Mouse (Mus musculus): ENCODE data around the gene Irgm2. TPM values are rescaled to one million over a fixed set of nuclear protein-coding genes. Genes with fewer than 3 reads are reported as not detected.
"Not testable (repeated sequence)": the region's sequence is repeated elsewhere in the genome, so short reads cannot be mapped to it uniquely, and the experiment has no call there.

The Irgm2 gene
- polyA plus RNA-seq, 1 experiment from 2014 or later = 0.51 TPM

DNA sequence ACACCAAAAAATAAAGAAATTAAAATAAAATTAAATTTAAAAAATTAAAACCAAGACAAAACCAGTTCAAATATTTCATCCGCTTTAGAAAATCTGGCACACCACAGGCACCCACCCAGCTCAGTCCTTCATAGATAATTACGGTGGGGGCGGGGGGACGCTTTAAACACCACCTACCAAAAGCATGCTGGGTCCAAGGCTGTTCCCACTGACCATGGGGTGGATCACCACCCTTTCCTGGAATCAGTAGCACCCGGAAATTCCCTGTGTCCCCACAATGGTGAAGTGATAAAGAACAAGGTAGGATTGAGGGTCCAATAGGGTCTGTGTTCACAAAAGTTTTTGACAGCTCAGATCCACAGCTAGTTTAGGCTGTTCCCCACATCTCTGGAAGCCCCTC lies 16.4 kb downstream of the Irgm2 start:
- Histone ChIP-seq H3K4me1 (peaks cover 7% of the 10 kb centered on the region; the same call in 1 of the 2 replicates), H3K9me3 (no peaks in the 10 kb centered on the region), H3K27ac (no peak overlapping the region), H3K27me3 (no peaks in the 10 kb centered on the region), H3K4me2 (no peak overlapping the region), H3K36me3 (replicated peaks) (no peaks in the 10 kb centered on the region), H3K4me3 (replicated peaks) (no peak overlapping the region), H3K9ac (no peak overlapping the region)
- WGBS = 84% methylated on average over 5 of the region's 5 CpGs
- no peak for ATAC-seq (ENCODE audit: low FRiP score)

DNA sequence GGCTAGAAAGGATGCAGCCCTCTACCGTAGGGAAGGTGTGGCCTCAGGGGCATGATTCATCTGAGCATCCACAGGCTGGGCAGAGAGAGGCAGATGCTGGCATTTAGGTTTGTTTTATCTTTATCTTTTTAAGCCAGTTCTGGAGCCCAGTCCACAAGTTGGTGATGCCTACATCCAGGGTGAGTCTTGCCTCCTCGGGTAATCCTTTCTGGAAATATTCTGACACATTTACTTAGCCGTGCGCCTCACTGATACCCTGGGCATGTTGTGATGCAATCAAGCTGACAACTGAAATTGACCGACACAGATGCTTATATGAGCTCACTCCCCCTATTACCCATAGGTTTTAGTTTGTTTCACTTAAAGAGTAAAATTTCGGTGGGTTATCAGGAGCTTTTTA lies 17.4 kb downstream of the Irgm2 start:
- WGBS = 86% methylated on average over 6 of the region's 6 CpGs

DNA sequence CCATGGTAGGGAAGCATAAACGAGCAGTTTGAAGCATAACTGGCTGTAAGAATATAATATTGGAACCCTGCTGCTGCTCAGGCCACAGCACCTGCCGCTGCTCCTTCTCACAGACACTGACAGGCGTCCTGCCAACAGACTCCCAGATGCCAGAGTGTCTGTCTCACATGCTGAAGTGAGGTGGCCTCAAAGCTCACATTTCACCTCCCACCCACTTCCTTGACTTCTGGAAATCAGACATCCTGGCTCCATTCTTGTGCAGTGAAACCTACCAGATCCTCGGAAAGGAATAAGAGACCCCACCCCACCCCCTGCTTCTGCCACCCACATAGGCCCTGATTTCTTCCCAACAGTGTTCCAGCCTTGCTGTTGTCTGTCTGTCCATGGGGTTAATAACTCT lies 24.3 kb downstream of the Irgm2 start:
- no peaks in the 10 kb centered on the region for H3K36me3 ChIP-seq (replicated peaks)
- no peak for ATAC-seq (ENCODE audit: low FRiP score)
- H3K4me3 ChIP-seq (replicated peaks) = no peak overlapping the region
- H3K27me3 ChIP-seq = no peaks in the 10 kb centered on the region
- H3K4me2 ChIP-seq = no peak overlapping the region
- H3K9me3 ChIP-seq = no peaks in the 10 kb centered on the region
- no peak overlapping the region for H3K9ac ChIP-seq
- WGBS = 64% methylated on average over 4 of the region's 4 CpGs
- no peaks in the 10 kb centered on the region for H3K4me1 ChIP-seq
- H3K27ac ChIP-seq = no peak overlapping the region

More for the DNA sequence above, 17.4 kb downstream of the Irgm2 start:
- Histone ChIP-seq H3K4me3 (replicated peaks) (no peak overlapping the region), H3K27ac (no peak overlapping the region), H3K9ac (no peak overlapping the region), H3K4me2 (no peak overlapping the region), H3K4me1 (no peaks in the 10 kb centered on the region), H3K27me3 (no peaks in the 10 kb centered on the region), H3K36me3 (replicated peaks) (no peaks in the 10 kb centered on the region), H3K9me3 (no peaks in the 10 kb centered on the region)
- ATAC-seq (ENCODE audit: low FRiP score) = no peak

DNA sequence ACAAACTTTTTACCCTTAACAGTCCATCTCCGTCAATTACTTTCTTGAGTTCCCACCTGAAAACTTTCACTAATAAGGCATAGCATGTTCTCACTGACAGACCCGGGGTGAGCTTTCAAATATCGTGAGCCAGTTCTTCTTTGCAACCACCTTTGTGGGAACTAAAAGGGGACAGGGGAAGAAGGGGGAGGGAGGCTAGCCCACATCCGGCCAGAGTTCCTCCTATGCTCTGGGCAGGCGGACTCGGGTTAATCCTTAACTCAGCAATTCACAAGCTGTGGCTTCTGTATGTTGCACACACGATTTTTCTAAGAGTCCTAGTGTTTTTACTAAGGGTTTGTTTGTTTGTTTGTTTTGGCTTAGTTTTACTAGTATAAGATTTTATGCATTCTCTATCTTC lies 24.9 kb downstream of the Irgm2 start:
- H3K36me3 ChIP-seq (replicated peaks) = no peaks in the 10 kb centered on the region
- WGBS = 70% methylated on average over 7 of the region's 7 CpGs
- no peaks in the 10 kb centered on the region for H3K9me3 ChIP-seq
- H3K4me3 ChIP-seq (replicated peaks) = no peak overlapping the region
- ATAC-seq (ENCODE audit: low FRiP score) = no peak
- H3K27me3 ChIP-seq = no peaks in the 10 kb centered on the region
- H3K9ac ChIP-seq = no peak overlapping the region
- H3K4me1 ChIP-seq = no peaks in the 10 kb centered on the region
- H3K4me2 ChIP-seq = no peak overlapping the region
- H3K27ac ChIP-seq = no peak overlapping the region

DNA sequence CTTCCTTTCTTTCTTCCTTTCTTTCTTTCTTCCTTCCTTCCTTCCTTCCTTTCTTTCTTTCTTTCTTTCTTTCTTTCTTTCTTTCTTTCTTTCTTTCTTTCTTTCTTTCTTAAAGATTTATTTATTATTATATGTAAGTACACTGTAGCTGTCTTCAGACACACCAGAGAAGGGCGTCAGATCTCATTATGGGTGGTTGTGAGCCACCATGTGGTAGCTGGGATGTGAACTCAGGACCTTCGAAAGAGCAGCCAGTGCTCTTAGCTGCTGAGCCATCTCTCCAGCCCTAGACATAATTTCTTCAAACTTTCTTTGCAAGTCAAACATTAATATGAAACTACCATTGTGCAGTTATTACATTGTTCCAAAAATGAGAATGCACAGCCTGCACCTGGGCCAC lies 25.5 kb downstream of the Irgm2 start:
- 78% methylated on average over 2 of the region's 2 CpGs for WGBS
- not testable (repeated sequence) for H3K27ac ChIP-seq

DNA sequence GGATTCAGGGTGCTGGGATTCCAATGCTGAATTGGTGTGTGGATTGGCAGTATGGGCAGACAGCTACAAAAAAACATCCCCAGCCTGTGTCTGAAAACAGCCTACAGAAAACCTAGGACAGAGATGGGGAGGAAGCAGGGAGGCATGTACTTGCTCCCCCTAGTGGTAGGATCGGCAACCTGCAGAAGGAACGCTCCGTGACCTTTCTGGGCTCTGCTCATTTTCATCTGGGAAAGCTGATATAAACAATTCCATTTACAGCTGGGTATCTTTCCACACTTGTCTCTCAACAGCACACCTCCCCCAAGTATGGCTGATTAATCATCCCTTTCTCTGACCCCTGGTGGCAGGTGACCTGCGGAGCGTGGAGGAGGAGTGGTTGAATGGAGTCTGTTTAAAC lies 26.2 kb downstream of the Irgm2 start:
- H3K27me3 ChIP-seq = no peaks in the 10 kb centered on the region
- ATAC-seq (ENCODE audit: low FRiP score) = no peak
- WGBS = 10% methylated on average over 5 of the region's 5 CpGs
- H3K9me3 ChIP-seq = no peaks in the 10 kb centered on the region
- H3K36me3 ChIP-seq (replicated peaks) = no peaks in the 10 kb centered on the region
- no peak overlapping the region for H3K4me2 ChIP-seq
- H3K27ac ChIP-seq = no peak overlapping the region
- no peaks in the 10 kb centered on the region for H3K4me1 ChIP-seq
- H3K4me3 ChIP-seq (replicated peaks) = no peak overlapping the region
- no peak overlapping the region for H3K9ac ChIP-seq

More for the DNA sequence above, 25.5 kb downstream of the Irgm2 start:
- not testable (repeated sequence) for H3K27me3 ChIP-seq; H3K4me2 ChIP-seq; H3K4me3 ChIP-seq (replicated peaks); H3K9me3 ChIP-seq; ATAC-seq (ENCODE audit: low FRiP score); H3K4me1 ChIP-seq; H3K9ac ChIP-seq; H3K36me3 ChIP-seq (replicated peaks)

DNA sequence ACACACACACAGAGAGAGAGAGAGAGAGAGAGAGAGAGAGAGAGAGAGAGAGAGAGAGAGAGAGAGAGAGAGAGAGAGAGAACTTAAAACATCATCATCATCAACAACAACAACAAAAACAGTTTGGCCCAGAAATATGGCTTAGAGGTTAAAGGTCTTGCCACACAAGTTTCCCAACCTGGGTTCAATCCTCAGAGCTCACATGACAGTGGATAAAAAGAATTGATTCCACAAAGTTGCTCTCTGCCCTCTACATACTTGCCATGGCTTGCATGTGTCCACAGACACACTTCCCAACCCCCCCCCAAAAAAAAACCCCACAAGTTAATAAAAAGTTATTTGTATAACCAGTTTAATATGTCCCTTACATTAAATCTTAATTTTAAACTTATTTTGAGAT lies 27.0 kb downstream of the Irgm2 start:
- no peak for ATAC-seq (ENCODE audit: low FRiP score)
- H3K4me3 ChIP-seq (replicated peaks) = no peak overlapping the region
- H3K9me3 ChIP-seq = no peaks in the 10 kb centered on the region
- no peaks in the 10 kb centered on the region for H3K36me3 ChIP-seq (replicated peaks)
- no peak overlapping the region for H3K27ac ChIP-seq
- H3K4me2 ChIP-seq = no peak overlapping the region
- no peak overlapping the region for H3K9ac ChIP-seq
- H3K27me3 ChIP-seq = no peaks in the 10 kb centered on the region
- no peaks in the 10 kb centered on the region for H3K4me1 ChIP-seq

DNA sequence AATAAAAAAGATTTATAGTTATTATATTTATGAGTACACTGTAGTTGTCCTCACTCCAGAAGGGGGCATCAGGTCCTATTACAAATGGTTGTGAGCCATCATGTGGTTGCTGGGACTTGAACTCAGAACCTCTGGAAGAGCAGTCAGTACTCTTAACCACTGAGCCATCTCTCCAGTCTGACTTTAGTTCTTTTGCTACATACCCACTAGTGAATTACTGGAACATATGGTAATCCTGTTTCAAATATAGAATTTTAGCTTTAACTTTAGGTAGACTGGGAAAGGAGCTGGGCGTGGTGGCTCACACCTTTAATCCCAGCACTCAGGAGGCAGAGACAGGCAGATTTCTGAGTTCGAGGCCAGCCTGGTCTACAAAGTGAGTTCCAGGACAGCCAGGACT lies 28.6 kb downstream of the Irgm2 start:
- not testable (repeated sequence) for H3K27ac ChIP-seq; ATAC-seq (ENCODE audit: low FRiP score)
- WGBS = 78% methylated on average over 2 of the region's 2 CpGs

DNA sequence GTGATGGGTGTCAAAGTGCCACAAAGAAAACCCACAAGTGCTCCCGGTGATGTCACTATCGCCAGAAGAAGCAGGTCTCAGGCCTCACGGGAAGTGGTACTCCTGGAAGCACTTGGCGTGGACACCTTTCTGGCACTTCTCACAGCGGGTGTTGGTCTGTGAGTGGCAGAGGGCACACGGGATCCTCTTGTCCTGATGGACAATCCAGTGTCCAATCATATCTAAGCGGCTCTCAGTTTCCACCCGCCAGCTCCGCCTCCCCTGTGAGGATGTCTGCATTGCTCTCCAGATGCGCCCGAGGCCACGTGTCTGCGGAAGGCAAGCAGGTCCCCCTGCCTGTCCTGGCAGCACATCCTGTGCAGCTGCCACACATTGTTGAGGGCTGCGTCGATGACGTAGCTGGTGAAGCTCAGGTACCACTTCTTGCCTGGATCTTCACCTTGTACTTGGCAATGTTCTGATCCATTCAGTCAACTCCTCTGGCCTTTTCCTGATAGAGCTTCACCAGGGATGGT lies 31.0 kb downstream of the Irgm2 start:
- WGBS = 72% methylated on average over 16 of the region's 16 CpGs
- Histone ChIP-seq H3K4me1 (peaks cover 5% of the 10 kb centered on the region; the same call in 1 of the 2 replicates), H3K27ac (no peak overlapping the region), H3K36me3 (replicated peaks) (no peaks in the 10 kb centered on the region), H3K9me3 (no peaks in the 10 kb centered on the region), H3K4me2 (no peak overlapping the region), H3K9ac (no peak overlapping the region), H3K4me3 (replicated peaks) (no peak overlapping the region), H3K27me3 (no peaks in the 10 kb centered on the region)
- no peak for ATAC-seq (ENCODE audit: low FRiP score)

More for the DNA sequence above, 28.6 kb downstream of the Irgm2 start:
- not testable (repeated sequence) for H3K27me3 ChIP-seq; H3K4me3 ChIP-seq (replicated peaks); H3K9ac ChIP-seq; H3K9me3 ChIP-seq; H3K4me1 ChIP-seq; H3K36me3 ChIP-seq (replicated peaks); H3K4me2 ChIP-seq

DNA sequence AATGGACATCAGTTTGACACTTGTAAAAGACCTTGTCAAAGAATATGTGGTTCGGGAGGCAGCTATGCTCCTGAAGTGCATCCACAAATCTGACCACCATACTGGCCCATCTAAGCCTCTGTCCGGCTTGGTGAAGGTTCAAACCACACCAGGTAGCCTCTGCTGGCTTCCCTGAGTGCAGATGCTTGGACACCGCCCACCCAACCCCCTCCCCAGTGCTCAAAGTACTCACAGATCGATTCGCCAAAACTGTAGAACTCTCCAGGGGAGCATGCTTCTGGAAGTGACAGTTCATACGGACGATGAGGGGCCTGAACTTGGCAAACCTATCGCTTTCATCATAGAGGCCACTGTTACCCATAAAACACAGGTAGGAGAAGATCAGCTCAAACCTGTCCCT lies 31.7 kb downstream of the Irgm2 start:
- no peak for ATAC-seq (ENCODE audit: low FRiP score)
- Histone ChIP-seq H3K9ac (no peak overlapping the region), H3K36me3 (replicated peaks) (no peaks in the 10 kb centered on the region), H3K4me1 (peaks cover 5% of the 10 kb centered on the region; the same call in 1 of the 2 replicates), H3K27me3 (0 out of 2 replicates have a peak, but pooled peaks cover 5% of the 10 kb centered on the region), H3K4me2 (no peak overlapping the region), H3K4me3 (replicated peaks) (no peak overlapping the region), H3K9me3 (no peaks in the 10 kb centered on the region), H3K27ac (no peak overlapping the region)
- WGBS = 91% methylated on average over 8 of the region's 8 CpGs

DNA sequence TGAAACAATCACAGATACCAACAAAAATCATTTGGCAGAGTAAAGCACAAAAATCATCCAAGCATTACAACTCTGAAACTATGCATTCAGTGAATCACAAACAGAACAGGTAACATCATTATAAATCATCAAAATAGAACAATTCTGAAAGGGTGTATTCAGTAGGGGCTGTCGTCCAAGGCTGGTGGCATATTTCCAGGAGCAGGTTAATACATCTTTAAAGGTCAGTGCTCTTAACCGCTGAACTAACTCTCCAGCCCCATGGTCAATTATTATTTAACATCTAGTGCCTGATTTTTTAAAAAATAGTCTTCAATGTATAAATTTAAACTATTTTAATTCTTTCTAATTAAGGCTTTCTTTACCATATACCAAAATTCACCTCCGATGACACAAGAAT lies 35.1 kb downstream of the Irgm2 start:
- H3K4me1 ChIP-seq = peaks cover 13% of the 10 kb centered on the region; the same call in 1 of the 2 replicates
- ATAC-seq (ENCODE audit: low FRiP score); H3K9me3 ChIP-seq; H3K9ac ChIP-seq; H3K4me2 ChIP-seq; H3K4me3 ChIP-seq (replicated peaks); H3K27ac ChIP-seq; H3K27me3 ChIP-seq; H3K36me3 ChIP-seq (replicated peaks): not testable (repeated sequence)
- 89% methylated on average over 3 of the region's 3 CpGs for WGBS

DNA sequence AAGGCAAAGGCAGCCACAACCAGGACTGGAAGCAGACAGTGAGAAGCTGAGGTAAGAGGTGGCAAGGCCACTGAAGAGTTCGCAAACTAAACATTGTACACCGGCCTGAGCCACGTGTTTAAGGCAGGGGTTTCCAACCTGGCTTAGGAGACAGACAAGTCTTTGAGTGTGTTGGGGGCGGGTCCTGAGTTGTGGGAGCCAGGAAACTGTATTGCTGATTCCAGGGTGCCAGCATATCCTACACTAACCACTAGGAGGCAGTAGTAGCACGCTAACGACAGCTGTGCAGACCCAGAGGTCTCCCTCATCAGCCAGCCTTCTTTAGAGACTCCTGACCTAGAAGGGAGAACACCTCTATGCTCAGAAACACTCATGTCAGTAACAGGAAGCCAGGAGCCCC lies 35.7 kb downstream of the Irgm2 start:
- H3K9me3 ChIP-seq = no peaks in the 10 kb centered on the region
- 15% methylated on average over 6 of the region's 6 CpGs for WGBS
- peaks cover 14% of the 10 kb centered on the region; the same call in 1 of the 2 replicates for H3K4me1 ChIP-seq
- no peaks in the 10 kb centered on the region for H3K36me3 ChIP-seq (replicated peaks)
- H3K27ac ChIP-seq = no peak overlapping the region
- H3K27me3 ChIP-seq = 0 out of 2 replicates have a peak, but pooled peaks cover 6% of the 10 kb centered on the region
- H3K4me2 ChIP-seq = no peak overlapping the region
- ATAC-seq (ENCODE audit: low FRiP score) = no peak
- H3K9ac ChIP-seq = no peak overlapping the region
- no peak overlapping the region for H3K4me3 ChIP-seq (replicated peaks)
